Mouse (Mus musculus): ENCODE results near the gene Naa30.
"Not testable (repeated sequence)": the region's sequence is repeated elsewhere in the genome, so short reads cannot be mapped to it uniquely, and the experiment has no call there.

Naa30 gene

GRCm38 (mm10) chr14:49201073-49201778 lies 29.2 kb downstream of the Naa30 start:
- ChIA-PET CTCF (interaction anchor here in 1 of 4 experiments (1.3 kb wide), 1 partner anchor 148 kb away, joined by 3 read pairs; no protein-coding TSS in a partner anchor), POLR2A (interaction anchor here in 1 of 4 experiments (0.6 to 1.5 kb wide), 5 partner anchors 9 to 905 kb away, joined by 3 to 4 read pairs (median 4); no protein-coding TSS in a partner anchor)

GRCm38 (mm10) chr14:49210215-49210614 lies 38.2 kb downstream of the Naa30 start:
- CTCF ChIA-PET, POLR2A ChIA-PET: not testable (repeated sequence)

GRCm38 (mm10) chr14:49218677-49219076 lies 46.7 kb downstream of the Naa30 start:
- POLR2A ChIA-PET = no interaction called here
- CTCF ChIA-PET = interaction anchor here in 3 of 4 experiments (0.6 to 1.0 kb wide), 3 partner anchors 14 to 1291 kb away, joined by 3 read pairs; no protein-coding TSS in a partner anchor

GRCm38 (mm10) chr14:49219466-49220022 lies 47.5 kb downstream of the Naa30 start:
- CTCF ChIA-PET = not testable (repeated sequence)

GRCm38 (mm10) chr14:49221771-49222170 lies 49.7 kb downstream of the Naa30 start:
- ChIA-PET CTCF (no interaction called here), POLR2A (interaction anchor here in 1 of 4 experiments (1.4 kb wide), 1 partner anchor 226 kb away, joined by 3 read pairs; no protein-coding TSS in a partner anchor)

More at GRCm38 (mm10) chr14:49219466-49220022, 47.5 kb downstream of the Naa30 start:
- POLR2A ChIA-PET = interaction anchor here in 1 of 4 experiments (0.7 kb wide), 1 partner anchor 10 kb away, joined by 3 read pairs; no protein-coding TSS in a partner anchor

- POLR2A ChIA-PET = interaction anchor here in 1 of 4 experiments (0.6 kb wide), 1 partner anchor 571 kb away, joined by 3 read pairs; no protein-coding TSS in a partner anchor
- CTCF ChIA-PET = no interaction called here
Observed at GRCm38 (mm10) chr14:49226471-49226870, 54.4 kb downstream of the Naa30 start.

GRCm38 (mm10) chr14:49226986-49227385 lies 55.0 kb downstream of the Naa30 start:
- ChIA-PET POLR2A (interaction anchor here in 1 of 4 experiments (1.1 kb wide), 1 partner anchor 30 kb away, joined by 3 read pairs; no protein-coding TSS in a partner anchor), CTCF (no interaction called here)

- POLR2A ChIA-PET = no interaction called here
- CTCF ChIA-PET = interaction anchor here in 1 of 4 experiments (1.2 kb wide), 1 partner anchor 14 kb away, joined by 3 read pairs; no protein-coding TSS in a partner anchor
Observed at GRCm38 (mm10) chr14:49231845-49232244, 59.8 kb downstream of the Naa30 start.

- ChIA-PET CTCF (interaction anchor here in 3 of 4 experiments (0.7 to 2.0 kb wide), 8 partner anchors 11 to 863 kb away, joined by 3 to 9 read pairs (median 3); partner anchors contain the start of gene Armh4 (in 1 of the 3)), POLR2A (interaction anchor here in 1 of 4 experiments (0.5 to 1.5 kb wide), 4 partner anchors 18 to 1460 kb away, joined by 3 to 5 read pairs (median 4); no protein-coding TSS in a partner anchor)
Observed at GRCm38 (mm10) chr14:49234788-49235515, 62.9 kb downstream of the Naa30 start.

- POLR2A ChIA-PET = interaction anchor here in 1 of 4 experiments (0.6 kb wide), 1 partner anchor 287 kb away, joined by 3 read pairs; no protein-coding TSS in a partner anchor
- CTCF ChIA-PET = interaction anchor here (0.5 to 3.3 kb wide), 21 partner anchors 8 to 744 kb away, joined by 3 to 30 read pairs (median 4); partner anchors contain the start of gene Armh4 (in 2 of the 4)
Observed at GRCm38 (mm10) chr14:49238206-49238605, 66.2 kb downstream of the Naa30 start.
